Mouse (Mus musculus): ENCODE data around the gene Efcab6. TPM values are rescaled to one million over a fixed set of nuclear protein-coding genes. Genes with fewer than 3 reads are reported as not detected.

The Efcab6 gene
- polyA plus RNA-seq, 1 experiment from 2014 or later, result 0.57 TPM

GRCm38 (mm10) chr15:83832265-83832664 is 232.9 kb downstream of the Efcab6 start:
- H3K4me1 ChIP-seq (replicated peaks; ENCODE audit: control insufficient read depth, insufficient read depth, low read length), result no peaks in the 10 kb centered on the region
- WGBS, result 44% methylated on average over 6 of the region's 6 CpGs
- H3K9ac ChIP-seq (ENCODE audit: low read length), result no peak overlapping the region
- no peaks in the 10 kb centered on the region for H3K9me3 ChIP-seq (ENCODE audit: control insufficient read depth, low read length)
- no peaks in the 10 kb centered on the region for H3K27me3 ChIP-seq (ENCODE audit: control insufficient read depth, insufficient read depth, low read depth, low read length)
- H3K4me3 ChIP-seq (ENCODE audit: low read length), result no peak overlapping the region
- no peaks in the 10 kb centered on the region for H3K36me3 ChIP-seq (ENCODE audit: control insufficient read depth, insufficient read depth, low read length)
- no peak overlapping the region for H3K27ac ChIP-seq (ENCODE audit: low read length)
- H3K4me2 ChIP-seq (ENCODE audit: low read depth, low read length), result no peak overlapping the region
- ATAC-seq (ENCODE audit: low read depth), result no peak

- H3K4me3 ChIP-seq (ENCODE audit: low read length), result no peak overlapping the region
- no peak overlapping the region for H3K9ac ChIP-seq (ENCODE audit: low read length)
- no peaks in the 10 kb centered on the region for H3K27me3 ChIP-seq (ENCODE audit: control insufficient read depth, insufficient read depth, low read depth, low read length)
- H3K27ac ChIP-seq (ENCODE audit: low read length), result no peak overlapping the region
- no peaks in the 10 kb centered on the region for H3K36me3 ChIP-seq (ENCODE audit: control insufficient read depth, insufficient read depth, low read length)
- H3K4me2 ChIP-seq (ENCODE audit: low read depth, low read length), result no peak overlapping the region
- WGBS, result 65% methylated on average over 13 of the region's 13 CpGs
- no peaks in the 10 kb centered on the region for H3K9me3 ChIP-seq (ENCODE audit: control insufficient read depth, low read length)
- no peak for ATAC-seq (ENCODE audit: low read depth)
- H3K4me1 ChIP-seq (replicated peaks; ENCODE audit: control insufficient read depth, insufficient read depth, low read length), result no peaks in the 10 kb centered on the region
Measured at GRCm38 (mm10) chr15:83829226-83829625, 236.0 kb downstream of the Efcab6 start.

DNA sequence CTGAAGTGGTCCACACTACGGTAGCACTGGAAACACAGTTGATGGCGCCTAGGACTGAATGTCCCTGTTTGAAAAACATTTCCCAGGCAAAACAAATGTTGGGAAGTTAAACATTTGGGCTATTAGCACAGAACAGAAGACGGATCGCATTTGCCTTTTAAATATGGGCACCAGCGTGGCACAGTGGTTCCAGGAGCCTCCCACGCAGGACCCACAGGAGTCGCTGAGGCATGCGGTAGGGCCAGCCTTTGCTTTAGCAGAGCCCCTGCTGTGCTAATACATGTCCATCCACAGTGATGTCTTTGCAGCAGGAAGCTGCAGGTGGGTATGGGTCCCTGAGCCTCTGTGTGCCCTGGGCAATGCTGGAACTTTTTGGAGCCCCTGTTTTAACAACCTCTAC is 237.2 kb downstream of the Efcab6 start:
- Histone ChIP-seq H3K4me1 (replicated peaks; ENCODE audit: control insufficient read depth, insufficient read depth, low read length) (no peaks in the 10 kb centered on the region), H3K4me3 (ENCODE audit: low read length) (no peak overlapping the region), H3K27ac (ENCODE audit: low read length) (no peak overlapping the region), H3K27me3 (ENCODE audit: control insufficient read depth, insufficient read depth, low read depth, low read length) (no peaks in the 10 kb centered on the region), H3K9ac (ENCODE audit: low read length) (no peak overlapping the region), H3K9me3 (ENCODE audit: control insufficient read depth, low read length) (no peaks in the 10 kb centered on the region), H3K36me3 (ENCODE audit: control insufficient read depth, insufficient read depth, low read length) (no peaks in the 10 kb centered on the region), H3K4me2 (ENCODE audit: low read depth, low read length) (no peak overlapping the region)
- WGBS, result 82% methylated on average over 8 of the region's 8 CpGs
- no peak for ATAC-seq (ENCODE audit: low read depth)

Other genes with a start within 250 kb of the Efcab6 start
- gene Sult4a1, start 40.4 kb upstream of the Efcab6 start, polyA plus RNA-seq (2015; fragmentation: Nextera tagmentation; extraction: Ambion mirVana), result 0.98 and 1.7 TPM in 2 replicates
- gene Pnpla5, start 57.8 kb upstream of the Efcab6 start, polyA plus RNA-seq (2015; fragmentation: Nextera tagmentation; extraction: Ambion mirVana), result not detected in 2 replicates
- 0.38 TPM in 1 of 2 replicates, not detected in the other for gene Pnpla3, start 102.5 kb upstream of the Efcab6 start, polyA plus RNA-seq (2015; fragmentation: Nextera tagmentation; extraction: Ambion mirVana)
- gene Samm50, start 126.9 kb upstream of the Efcab6 start, polyA plus RNA-seq (2015; fragmentation: Nextera tagmentation; extraction: Ambion mirVana), result 98.8 and 105 TPM in 2 replicates
- 5.2 and 5.3 TPM in 2 replicates for gene Parvb, start 166.7 kb upstream of the Efcab6 start, polyA plus RNA-seq (2015; fragmentation: Nextera tagmentation; extraction: Ambion mirVana)

Measured in lung, embryonic 16.5 days (tissue).